Mouse (Mus musculus) ES-E14 (cell line): ENCODE measurements around the gene Tomm20. TPM values are rescaled to one million over a fixed set of nuclear protein-coding genes. Genes with fewer than 3 reads are reported as not detected.

ENCODE experiments used
- DNase-seq: peaks from one replicate; pipeline ENCODE4 v3.0.0-alpha.2; 2013; ENCODE audit warnings: low read depth, low spot score
- H3K27ac ChIP-seq: 2 replicates; pipeline ENCODE4 v1.5.1; 2012; ENCODE audit warnings: low read depth, mild to moderate bottlenecking, low read length, moderate library complexity, mixed read lengths; ENCODE audit not compliant: poor library complexity, insufficient read depth, severe bottlenecking
- H3K36me3 ChIP-seq: 2 replicates; pipeline ENCODE4 v1.6.1; 2012; ENCODE audit warnings: mild to moderate bottlenecking, low read length, moderate library complexity, mixed read lengths; ENCODE audit not compliant: control insufficient read depth, poor library complexity, insufficient read depth, severe bottlenecking
- H3K4me1 ChIP-seq, 2 experiments: fragments of 150-350 bp in 1 of 2; sonication (generic) in 1 of 2; 2 replicates each; pipeline ENCODE4 v1.6.1; 2012; ENCODE audit warnings: low read length in 2 of 2, mild to moderate bottlenecking in 1 of 2, mixed read lengths in 1 of 2; ENCODE audit not compliant: control insufficient read depth in 2 of 2, insufficient read depth in 2 of 2, poor library complexity in 1 of 2
- H3K4me3 ChIP-seq, 2 experiments: fragments of 150-350 bp in 1 of 2; sonication (generic) in 1 of 2; 2 replicates each; pipeline ENCODE4 v1.5.1; 2012; ENCODE audit warnings: low read length in 2 of 2, low read depth in 1 of 2, mild to moderate bottlenecking in 1 of 2, mixed read lengths in 1 of 2; ENCODE audit not compliant: insufficient read depth in 1 of 2, poor library complexity in 1 of 2, severe bottlenecking in 1 of 2
- H3K9ac ChIP-seq: 2 replicates; pipeline ENCODE4 v1.6.1; 2012; ENCODE audit warnings: low read depth, mild to moderate bottlenecking, low read length, mixed read lengths; ENCODE audit not compliant: poor library complexity, insufficient read depth, severe bottlenecking
- H3K9me3 ChIP-seq: fragments of 150-350 bp; sonication (generic); 2 replicates; pipeline ENCODE4 v1.6.1; 2012; ENCODE audit warnings: low read depth, mild to moderate bottlenecking, low read length; ENCODE audit not compliant: control insufficient read depth, insufficient read depth
- CHD2 ChIP-seq: IDR thresholded peaks from 2 replicates; pipeline ENCODE4 v1.6.1; 2014; ENCODE audit warnings: mild to moderate bottlenecking, low read depth, low read length, inconsistent platforms
- HCFC1 ChIP-seq: IDR thresholded peaks from 2 replicates; pipeline ENCODE4 v1.6.1; 2012; ENCODE audit warnings: low read length, inconsistent platforms, borderline replicate concordance; ENCODE audit not compliant: insufficient read depth
- MAFK ChIP-seq: IDR thresholded peaks from 2 replicates; pipeline ENCODE4 v1.6.1; 2014; ENCODE audit warnings: mild to moderate bottlenecking, low read depth, low read length, inconsistent platforms; ENCODE audit not compliant: insufficient read depth
- ZC3H11A ChIP-seq: IDR thresholded peaks from 2 replicates; pipeline ENCODE4 v1.6.1; 2012; ENCODE audit warnings: low read depth, mild to moderate bottlenecking, inconsistent platforms, low read length, borderline replicate concordance
- ZNF384 ChIP-seq: IDR thresholded peaks from 2 replicates; pipeline ENCODE4 v1.6.1; 2012; ENCODE audit warnings: low read depth, low read length, inconsistent platforms
- in situ Hi-C, 2 experiments: fragments of 600-800 bp; cut with MboI; formaldehyde crosslinking; loops; one replicate each; pipeline ENCODE4 v1.15.1; 2025; ENCODE audit warnings: low sequenced_read_pairs in 2 of 2, inconsistent platforms in 1 of 2; ENCODE audit not compliant: unreplicated experiment in 2 of 2
- total RNA-seq: library from RNA; depleted of rRNA; stranded (reverse); fragments of 300-350 nt; gene quantifications from 2 replicates; pipeline ENCODE4 v1.2.3, GENCODE M21; 2012; rRNA removed

The Tomm20 gene
- total RNA-seq, 1 experiment: 815 TPM

- no peaks in the 10 kb centered on the region for H3K9me3 ChIP-seq
- no peak overlapping the region for H3K27ac ChIP-seq
- H3K4me1 ChIP-seq: peaks cover 0 to 1% of the 10 kb centered on the region in 2 experiments; a peak in 1 of 4 replicates
- no peak for DNase-seq
- H3K4me3 ChIP-seq: no peak overlapping the region
- in situ Hi-C loops: loop anchor here in 1 of 2 experiments (25.0 kb wide), 1 partner anchor 394 kb away; the partner anchor contains the start of gene Tarbp1
- H3K9ac ChIP-seq: no peak overlapping the region
- TF ChIP-seq ZC3H11A: no peak
- TF ChIP-seq CHD2: no peak
- TF ChIP-seq HCFC1: no peak
- no peak for TF ChIP-seq ZNF384
- no peak for TF ChIP-seq MAFK
- H3K36me3 ChIP-seq: no peaks in the 10 kb centered on the region
These were observed 64.0 kb downstream of the Tomm20 start for GRCm38 (mm10) chr8:126881641-126882140.

Other genes with a start within 250 kb of the Tomm20 start
- gene Rbm34, start 25.2 kb upstream of the Tomm20 start, total RNA-seq: 22.4 and 32.5 TPM in 2 replicates
- 29.2 and 30.2 TPM in 2 replicates for gene Pard3, start 118.0 kb upstream of the Tomm20 start, total RNA-seq